Mouse (Mus musculus) testis, adult 2 months (tissue): ENCODE data around the gene Fdx1l. TPM values are rescaled to one million over a fixed set of nuclear protein-coding genes. Genes with fewer than 3 reads are reported as not detected.

Source experiments
- H3K27ac ChIP-seq: fragments of 200-500 bp; 2 replicates; pipeline ENCODE4 v1.5.1; 2012; ENCODE audit warnings: low read depth, low read length; ENCODE audit not compliant: control insufficient read depth, insufficient read depth
- H3K27me3 ChIP-seq: fragments of 200-500 bp; 2 replicates; pipeline ENCODE4 v1.6.1; 2012; ENCODE audit warnings: mild to moderate bottlenecking, low read length, moderate library complexity; ENCODE audit not compliant: control insufficient read depth, insufficient read depth
- H3K36me3 ChIP-seq: fragments of 200-500 bp; 2 replicates; pipeline ENCODE4 v1.6.1; 2012; ENCODE audit warnings: mild to moderate bottlenecking, low read length; ENCODE audit not compliant: control insufficient read depth, insufficient read depth
- H3K4me1 ChIP-seq: fragments of 200-500 bp; 2 replicates; pipeline ENCODE4 v1.6.1; 2012; ENCODE audit warnings: low read length; ENCODE audit not compliant: control insufficient read depth, insufficient read depth
- H3K4me3 ChIP-seq: fragments of 200-500 bp; 2 replicates; pipeline ENCODE4 v1.5.1; 2012; ENCODE audit warnings: low read depth, mild to moderate bottlenecking, low read length, moderate library complexity, mixed read lengths; ENCODE audit not compliant: control insufficient read depth
- CTCF ChIP-seq: fragments of 200-500 bp; IDR thresholded peaks from 2 replicates; pipeline ENCODE4 v1.5.1; 2012; ENCODE audit warnings: low read depth, mild to moderate bottlenecking, inconsistent platforms, low read length, moderate library complexity; ENCODE audit not compliant: control insufficient read depth, insufficient read depth, insufficient replicate concordance
- POLR2A ChIP-seq: fragments of 200-500 bp; IDR thresholded peaks from 2 replicates; pipeline ENCODE4 v1.6.1; 2012; ENCODE audit warnings: low read depth, mild to moderate bottlenecking, inconsistent platforms, low read length, moderate library complexity; ENCODE audit not compliant: control insufficient read depth
- polyA plus RNA-seq: library from polyadenylated mRNA; depleted of rRNA; stranded (reverse); fragments of >200 nt; gene quantifications from 2 replicates; pipeline ENCODE4 v1.2.3, GENCODE M21; 2012

Gene Fdx1l
- polyA plus RNA-seq, 1 experiment: 26.1 TPM

DNA sequence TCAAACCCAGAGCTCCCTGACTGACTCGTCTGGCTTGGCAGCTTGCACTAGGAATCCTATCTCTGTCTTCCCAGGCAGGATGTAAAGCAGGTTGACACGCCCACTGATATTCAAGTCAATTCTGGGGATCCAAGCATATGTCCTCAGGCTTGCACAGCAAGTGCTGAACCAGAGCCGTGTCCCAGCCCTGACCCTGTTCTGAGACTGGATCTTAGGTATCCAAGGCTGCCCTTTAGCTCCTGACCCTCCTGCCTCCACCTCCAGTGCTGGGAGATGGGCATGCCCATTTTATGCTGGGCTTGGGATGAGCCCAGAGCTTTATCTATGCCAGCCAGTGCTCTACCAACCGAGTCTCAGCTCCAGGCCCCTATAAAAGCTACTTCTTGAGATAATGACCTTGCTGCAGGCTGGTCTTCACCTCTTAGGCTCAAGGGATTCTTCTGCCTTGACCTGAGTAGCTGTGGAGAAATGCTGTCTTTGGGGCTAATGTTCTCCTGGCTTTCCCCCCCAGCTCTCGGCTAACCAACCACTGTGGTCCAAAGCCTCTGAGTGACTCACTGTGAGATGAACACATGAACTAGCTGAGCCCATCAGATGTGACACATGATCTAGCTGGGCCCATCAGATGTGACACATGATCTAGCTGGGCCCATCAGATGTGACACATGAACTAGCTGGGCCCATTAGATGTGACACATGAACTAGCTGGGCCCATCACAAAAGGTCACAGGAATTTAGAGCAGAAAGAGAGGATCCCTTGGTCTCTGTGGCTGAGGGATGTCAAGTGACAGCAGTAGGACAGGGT, 32.5 kb upstream of the Fdx1l start:
- Histone ChIP-seq H3K27me3 (no peaks in the 10 kb centered on the region), H3K4me3 (no peak overlapping the region), H3K27ac (no peak overlapping the region), H3K36me3 (no peaks in the 10 kb centered on the region; the same call in 1 of the 2 replicates), H3K4me1 (peaks cover 3% of the 10 kb centered on the region)
- TF ChIP-seq POLR2A (no peak), CTCF (no peak)

DNA sequence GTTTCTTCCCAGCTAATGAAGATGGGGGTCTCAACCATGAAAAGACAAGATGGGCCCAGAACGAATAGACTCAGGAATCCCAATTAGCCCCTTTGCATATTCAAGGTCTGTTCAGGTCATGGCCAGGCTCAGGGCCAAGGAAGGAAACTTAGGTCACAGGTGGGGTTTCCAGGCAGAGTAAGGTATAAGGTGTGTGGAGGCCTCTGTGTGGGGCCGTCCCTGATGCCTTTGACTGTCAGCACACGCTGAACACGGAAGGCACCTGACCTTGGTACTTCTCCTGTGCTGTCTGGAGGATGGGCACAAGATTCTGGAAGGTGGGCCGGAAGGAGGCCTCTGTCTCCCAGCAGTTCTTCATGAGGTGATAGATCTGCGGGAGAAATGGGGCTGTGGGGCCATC, 31.4 kb upstream of the Fdx1l start:
- peaks cover 3% of the 10 kb centered on the region for H3K4me1 ChIP-seq
- H3K36me3 ChIP-seq: no peaks in the 10 kb centered on the region; the same call in 1 of the 2 replicates
- H3K4me3 ChIP-seq: no peak overlapping the region
- TF ChIP-seq POLR2A: no peak
- TF ChIP-seq CTCF: no peak
- H3K27me3 ChIP-seq: no peaks in the 10 kb centered on the region
- no peak overlapping the region for H3K27ac ChIP-seq

DNA sequence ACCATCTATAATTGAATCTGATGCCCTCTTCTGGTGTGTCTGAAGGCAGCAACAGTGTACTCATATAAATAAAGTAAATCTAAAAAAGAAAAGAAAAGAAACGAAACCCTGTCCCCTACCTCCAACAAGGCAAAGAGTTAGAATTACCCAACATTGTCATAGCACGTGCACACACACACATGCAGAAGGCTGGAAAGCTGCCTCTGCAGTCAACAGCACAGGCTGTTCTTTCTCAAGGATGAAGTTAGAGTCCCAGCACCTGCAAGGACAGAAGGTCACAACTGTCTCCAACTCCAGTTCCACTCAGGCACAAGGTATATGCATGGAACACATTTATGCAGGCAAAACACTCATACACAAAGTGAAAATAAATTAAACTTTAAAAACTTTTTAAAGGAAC, 28.7 kb upstream of the Fdx1l start:
- Histone ChIP-seq H3K4me3 (no peak overlapping the region), H3K27me3 (no peaks in the 10 kb centered on the region), H3K36me3 (no peaks in the 10 kb centered on the region; the same call in 1 of the 2 replicates), H3K4me1 (no peaks in the 10 kb centered on the region), H3K27ac (no peak overlapping the region)
- no peak for TF ChIP-seq CTCF
- TF ChIP-seq POLR2A: no peak

DNA sequence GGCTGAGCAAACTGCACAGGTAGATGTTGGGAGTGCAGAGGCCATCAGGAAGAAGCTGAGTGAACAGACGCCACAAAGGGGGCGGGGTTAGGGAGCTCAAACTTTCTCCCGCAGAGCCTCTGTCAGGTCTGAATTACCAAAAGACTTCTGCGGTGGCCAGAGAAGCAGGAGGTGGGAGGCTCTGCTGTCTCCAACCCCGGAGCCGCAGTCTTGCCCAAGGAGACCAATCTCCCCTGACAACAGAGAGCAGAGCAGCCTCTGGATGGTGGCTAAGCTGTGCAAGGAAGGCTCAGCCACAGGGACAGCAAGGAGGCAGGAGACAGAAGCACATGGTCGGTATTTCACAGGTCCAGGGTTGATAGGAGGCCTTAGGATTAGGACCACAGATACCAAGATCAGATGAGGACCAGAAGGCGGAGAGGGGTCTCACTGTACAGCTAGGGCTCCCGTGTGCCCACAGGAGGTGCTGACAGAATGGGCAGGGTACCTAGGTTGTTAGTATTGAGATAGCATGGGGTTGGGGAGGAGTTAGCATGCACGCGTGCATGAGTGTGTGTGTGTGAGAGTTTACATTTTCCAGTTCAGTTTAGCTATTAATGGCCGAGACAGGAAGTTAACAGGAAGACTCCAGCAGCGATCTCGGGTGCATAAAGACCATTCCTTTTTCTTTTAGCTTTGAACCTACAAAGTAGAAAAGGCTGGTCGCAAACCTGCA, 27.2 kb upstream of the Fdx1l start:
- H3K27ac ChIP-seq: no peak overlapping the region
- TF ChIP-seq CTCF (no peak), POLR2A (no peak)
- H3K4me3 ChIP-seq: no peak overlapping the region
- no peaks in the 10 kb centered on the region for H3K4me1 ChIP-seq
- H3K27me3 ChIP-seq: no peaks in the 10 kb centered on the region
- H3K36me3 ChIP-seq: no peaks in the 10 kb centered on the region; the same call in 1 of the 2 replicates

DNA sequence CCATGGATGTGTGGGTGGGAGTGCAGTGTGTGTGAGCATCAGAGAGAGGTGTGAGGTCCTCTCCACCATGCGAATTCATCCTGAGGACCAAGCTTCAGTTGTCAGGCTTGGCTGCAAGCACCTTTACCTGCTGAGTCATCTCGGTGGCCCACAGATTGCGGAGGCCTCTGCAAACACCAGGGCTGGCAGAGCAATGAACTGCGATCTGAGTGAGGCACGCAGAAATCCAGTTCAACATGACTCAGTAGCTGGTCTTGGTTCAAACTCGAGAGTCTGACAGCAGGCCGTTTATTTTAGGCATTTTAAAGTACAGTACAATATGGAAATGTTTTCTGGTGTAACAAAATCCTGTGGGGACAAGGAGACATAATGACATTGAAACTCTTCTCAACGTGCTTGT, 24.4 kb upstream of the Fdx1l start:
- Histone ChIP-seq H3K27ac (no peak overlapping the region), H3K4me1 (no peaks in the 10 kb centered on the region), H3K4me3 (no peak overlapping the region), H3K36me3 (no peaks in the 10 kb centered on the region; the same call in 1 of the 2 replicates), H3K27me3 (no peaks in the 10 kb centered on the region)
- TF ChIP-seq CTCF (no peak), POLR2A (no peak)

DNA sequence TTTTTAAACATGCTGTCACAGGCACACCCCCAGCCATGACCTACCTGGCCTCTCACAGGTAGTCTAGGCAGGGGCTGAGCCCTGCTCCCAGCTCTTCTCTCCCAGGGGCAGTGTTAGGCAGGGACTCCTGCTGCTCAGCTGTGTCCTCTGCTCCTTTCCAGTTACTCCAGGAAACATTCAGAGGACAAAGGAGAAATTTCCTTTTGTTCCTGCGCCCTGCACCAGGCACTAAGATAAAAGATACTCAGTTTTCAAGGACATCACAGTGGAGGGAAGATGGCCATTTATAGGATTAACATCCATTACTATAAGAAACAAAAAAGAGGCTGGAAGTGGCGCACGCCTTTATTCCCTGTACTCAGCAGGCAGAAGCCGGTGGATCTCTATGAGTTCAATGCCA, 22.5 kb upstream of the Fdx1l start:
- TF ChIP-seq CTCF: no peak
- TF ChIP-seq POLR2A: no peak
- H3K4me1 ChIP-seq: peaks cover 1% of the 10 kb centered on the region
- no peak overlapping the region for H3K4me3 ChIP-seq
- no peak overlapping the region for H3K27ac ChIP-seq
- no peaks in the 10 kb centered on the region for H3K27me3 ChIP-seq
- no peaks in the 10 kb centered on the region for H3K36me3 ChIP-seq

DNA sequence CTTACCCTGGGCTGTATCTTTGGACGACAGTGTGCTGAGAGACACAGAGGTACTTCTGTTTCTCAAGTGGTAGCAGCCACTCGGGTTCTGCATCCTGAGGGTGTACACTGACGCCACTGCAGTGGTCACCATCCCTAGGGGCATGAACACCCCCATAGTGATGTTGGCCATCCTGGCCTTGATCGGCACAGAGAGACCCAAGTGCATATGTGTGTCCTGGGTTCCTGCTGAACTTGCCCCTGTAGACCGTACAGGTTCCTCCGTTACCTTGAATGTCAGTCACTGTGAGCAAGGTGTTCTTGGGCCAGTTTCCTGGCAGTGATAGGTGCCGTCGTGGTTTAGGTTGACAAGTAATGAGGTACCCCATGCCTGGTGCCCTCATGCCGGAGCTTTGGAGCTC, 20.0 kb upstream of the Fdx1l start:
- 0 out of 2 replicates have a peak, but pooled peaks have one; percentile 32 for TF ChIP-seq POLR2A
- no peak for TF ChIP-seq CTCF

More for the DNA sequence above, 20.0 kb upstream of the Fdx1l start:
- Histone ChIP-seq H3K27me3 (no peaks in the 10 kb centered on the region), H3K36me3 (no peaks in the 10 kb centered on the region; the same call in 1 of the 2 replicates), H3K4me1 (peaks cover 9% of the 10 kb centered on the region), H3K27ac (no peak overlapping the region), H3K4me3 (0 out of 2 replicates have a peak overlapping the region, but pooled peaks have one; percentile 16)
